Mouse (Mus musculus) forebrain, postnatal 0 days (tissue): ENCODE data around the gene Hist1h4f. TPM values are rescaled to one million over a fixed set of nuclear protein-coding genes. Genes with fewer than 3 reads are reported as not detected.
"Not testable (repeated sequence)": the region's sequence is repeated elsewhere in the genome, so short reads cannot be mapped to it uniquely, and the experiment has no call there.

Source experiments
- ATAC-seq: fragments of 200-750 bp; cut with Nextera tagmentation; 2 replicates; pipeline ENCODE4 v1.8.0; 2017; ENCODE audit warnings: mild to moderate bottlenecking, moderate library complexity
- DNase-seq: peaks from one replicate; pipeline ENCODE4 v3.0.0-alpha.2; 2015
- H3K27ac ChIP-seq: fragments of 300-500 bp; sonication (generic); 2 replicates; pipeline ENCODE4 v1.5.1; 2014; ENCODE audit warnings: low read depth, mild to moderate bottlenecking, antibody characterized with exemption, low read length, moderate library complexity, mixed read lengths
- H3K27me3 ChIP-seq: fragments of 300-500 bp; sonication (generic); 2 replicates; pipeline ENCODE4 v1.6.1; 2014; ENCODE audit warnings: mild to moderate bottlenecking, low read length, mixed read lengths; ENCODE audit not compliant: insufficient read depth
- H3K36me3 ChIP-seq: fragments of 300-500 bp; sonication (generic); 2 replicates; pipeline ENCODE4 v1.6.1; 2014; ENCODE audit warnings: mild to moderate bottlenecking, moderate library complexity; ENCODE audit not compliant: insufficient read depth
- H3K4me1 ChIP-seq: fragments of 300-500 bp; sonication (generic); 2 replicates; pipeline ENCODE4 v1.6.1; 2014; ENCODE audit warnings: antibody characterized with exemption; ENCODE audit not compliant: insufficient read depth
- H3K4me2 ChIP-seq: fragments of 300-500 bp; sonication (generic); 2 replicates; pipeline ENCODE4 v1.6.1; 2014; ENCODE audit warnings: low read depth, mild to moderate bottlenecking, moderate library complexity
- H3K4me3 ChIP-seq: fragments of 300-500 bp; sonication (generic); 2 replicates; pipeline ENCODE4 v1.5.1; 2014; ENCODE audit warnings: low read depth, low read length, mixed read lengths
- H3K9ac ChIP-seq: fragments of 300-500 bp; sonication (generic); 2 replicates; pipeline ENCODE4 v1.6.1; 2014; ENCODE audit warnings: mild to moderate bottlenecking
- H3K9me3 ChIP-seq: fragments of 300-500 bp; sonication (generic); 2 replicates; pipeline ENCODE4 v1.6.1; 2016; ENCODE audit warnings: low read length
- CTCF ChIP-seq: sonication (generic); IDR thresholded peaks from 2 replicates; pipeline ENCODE4 v1.5.1; 2016; ENCODE audit warnings: antibody characterized with exemption, control low read depth, low read depth
- WGBS: fragments of 180-500 bp; shearing (Covaris S2); extraction: QIAGEN DNeasy Blood & Tissue Kit; methylation state at CpG from one replicate; pipeline ENCODE4 v1.1.7; 2014; 5-methylcytosine and 5-hydroxymethylcytosine counted together
- polyA plus RNA-seq: library from polyadenylated mRNA; unstranded; fragments of >200 nt; fragmentation: Nextera tagmentation; extraction: Ambion mirVana; gene quantifications from 2 replicates; pipeline ENCODE4 v1.2.1, GENCODE M21; 2015
- total RNA-seq: library from RNA; depleted of rRNA; stranded (reverse); fragments of >200 nt; gene quantifications from 2 replicates; pipeline ENCODE4 v1.2.3, GENCODE M21; 2014; rRNA removed

Gene Hist1h4f
- total RNA-seq (586 and 753 TPM in 2 replicates), polyA plus RNA-seq (0.70 TPM in 1 of 2 replicates, not detected in the other)

DNA sequence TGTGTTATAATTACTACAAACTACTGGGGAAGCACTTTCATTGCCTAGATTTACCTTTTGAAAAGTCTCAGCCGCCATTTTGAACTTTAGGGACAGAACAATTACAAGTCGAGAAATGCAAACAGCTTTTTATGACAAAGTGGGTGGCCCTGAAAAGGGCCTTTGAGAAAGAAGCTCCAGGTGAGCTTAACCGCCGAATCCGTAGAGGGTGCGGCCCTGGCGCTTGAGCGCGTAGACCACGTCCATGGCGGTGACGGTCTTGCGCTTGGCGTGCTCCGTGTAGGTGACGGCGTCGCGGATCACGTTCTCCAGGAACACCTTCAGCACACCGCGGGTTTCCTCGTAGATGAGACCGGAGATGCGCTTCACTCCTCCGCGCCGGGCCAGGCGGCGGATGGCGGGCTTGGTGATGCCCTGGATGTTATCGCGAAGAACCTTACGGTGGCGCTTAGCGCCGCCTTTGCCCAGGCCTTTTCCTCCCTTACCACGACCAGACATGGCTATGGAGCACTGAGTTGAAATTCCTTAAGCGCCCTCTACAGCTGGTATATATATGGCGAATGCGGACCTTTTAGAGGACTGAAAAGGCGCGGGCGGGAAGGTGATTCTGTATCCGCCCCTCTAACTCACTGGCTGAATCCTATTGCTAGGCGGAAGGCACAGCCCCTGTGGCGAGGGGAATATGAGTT lies at the start of gene Hist1h4f:
Gene Hist1h4f, minus strand, starts transcription at position 503 of the 689 bp plus-strand sequence.
- peak; percentile 72 for TF ChIP-seq CTCF
- Histone ChIP-seq H3K4me2 (peak within 1 kb of the TSS; percentile 57), H3K4me3 (peak within 1 kb of the TSS; percentile 40), H3K9ac (peak within 1 kb of the TSS; percentile 49), H3K27ac (peak within 1 kb of the TSS; percentile 75)
- not testable (repeated sequence) for H3K9me3 ChIP-seq, H3K36me3 ChIP-seq, H3K27me3 ChIP-seq, H3K4me1 ChIP-seq
- DNase-seq = peak; percentile 95
- 3% methylated on average over 47 of the region's 47 CpGs for WGBS
- ATAC-seq = peak; percentile 88

- TF ChIP-seq CTCF = peak; percentile 83
- H3K9me3 ChIP-seq = no peaks in the 10 kb centered on the region
- no peak overlapping the region for H3K9ac ChIP-seq
- no peak overlapping the region for H3K4me2 ChIP-seq
- 8% methylated on average over 9 of the region's 9 CpGs for WGBS
- H3K4me1 ChIP-seq = no peaks in the 10 kb centered on the region
- no peak overlapping the region for H3K27ac ChIP-seq
- ATAC-seq (no peak), DNase-seq (peak; percentile 78)
- H3K4me3 ChIP-seq = no peak overlapping the region
- no peaks in the 10 kb centered on the region for H3K36me3 ChIP-seq
- H3K27me3 ChIP-seq = no peaks in the 10 kb centered on the region
These were observed 46.5 kb upstream of the Hist1h4f start for GRCm38 (mm10) chr13:23597957-23598356.

- Histone ChIP-seq H3K9ac (no peak overlapping the region), H3K27me3 (no peaks in the 10 kb centered on the region), H3K4me1 (no peaks in the 10 kb centered on the region), H3K4me2 (no peak overlapping the region), H3K36me3 (no peaks in the 10 kb centered on the region), H3K4me3 (no peak overlapping the region), H3K9me3 (no peaks in the 10 kb centered on the region), H3K27ac (no peak overlapping the region)
- DNase-seq (no peak), ATAC-seq (no peak)
- TF ChIP-seq CTCF = no peak
- 86% methylated on average over 7 of the region's 7 CpGs for WGBS
These were observed 44.3 kb upstream of the Hist1h4f start for GRCm38 (mm10) chr13:23595622-23596372.

DNA sequence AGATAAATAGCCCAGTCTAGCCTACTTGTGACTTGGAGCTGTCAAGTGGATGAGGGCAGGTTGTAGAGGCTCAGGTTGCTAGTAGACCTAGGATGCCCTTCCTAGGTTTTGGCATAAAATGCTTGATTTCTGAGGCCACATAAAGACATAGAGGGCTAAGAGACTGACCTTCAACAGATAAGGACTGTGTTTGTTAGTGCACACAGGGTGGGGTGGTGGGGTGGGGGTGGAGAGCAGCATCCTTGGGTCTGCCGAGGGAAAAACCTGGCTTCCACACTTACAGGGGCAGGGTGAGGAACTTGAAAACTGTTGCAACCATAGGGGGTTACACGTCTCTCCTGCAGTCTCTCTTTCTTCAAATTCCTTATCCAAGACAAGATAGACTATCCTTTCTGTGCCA lies 43.7 kb upstream of the Hist1h4f start:
- ATAC-seq (no peak), DNase-seq (no peak)
- no peak overlapping the region for H3K9ac ChIP-seq
- WGBS = 91% methylated on average over 2 of the region's 2 CpGs
- H3K4me3 ChIP-seq = no peak overlapping the region
- no peaks in the 10 kb centered on the region for H3K9me3 ChIP-seq
- TF ChIP-seq CTCF = no peak
- H3K4me1 ChIP-seq = no peaks in the 10 kb centered on the region
- no peaks in the 10 kb centered on the region for H3K36me3 ChIP-seq
- no peak overlapping the region for H3K4me2 ChIP-seq
- no peak overlapping the region for H3K27ac ChIP-seq
- no peaks in the 10 kb centered on the region for H3K27me3 ChIP-seq

GRCm38 (mm10) chr13:23593051-23593770 lies 41.8 kb upstream of the Hist1h4f start:
- TF ChIP-seq CTCF = no peak
- Histone ChIP-seq H3K4me1 (no peaks in the 10 kb centered on the region), H3K4me3 (no peak overlapping the region), H3K27me3 (no peaks in the 10 kb centered on the region), H3K4me2 (no peak overlapping the region), H3K9ac (no peak overlapping the region), H3K27ac (no peak overlapping the region), H3K9me3 (no peaks in the 10 kb centered on the region), H3K36me3 (no peaks in the 10 kb centered on the region)
- ATAC-seq (no peak), DNase-seq (no peak)
- WGBS = 84% methylated on average over 5 of the region's 5 CpGs

- no peak overlapping the region for H3K9ac ChIP-seq
- 88% methylated on average over 7 of the region's 7 CpGs for WGBS
- ATAC-seq (no peak), DNase-seq (no peak)
- H3K27me3 ChIP-seq = no peaks in the 10 kb centered on the region
- no peaks in the 10 kb centered on the region for H3K9me3 ChIP-seq
- H3K27ac ChIP-seq = no peak overlapping the region
- TF ChIP-seq CTCF = no peak
- H3K4me2 ChIP-seq = no peak overlapping the region
- H3K4me1 ChIP-seq = no peaks in the 10 kb centered on the region
- no peak overlapping the region for H3K4me3 ChIP-seq
- no peaks in the 10 kb centered on the region for H3K36me3 ChIP-seq
These were observed 41.2 kb upstream of the Hist1h4f start for GRCm38 (mm10) chr13:23592614-23593013.

- H3K27ac ChIP-seq, H3K4me3 ChIP-seq, ATAC-seq, H3K36me3 ChIP-seq, H3K9ac ChIP-seq, H3K27me3 ChIP-seq, H3K9me3 ChIP-seq, DNase-seq, H3K4me2 ChIP-seq, H3K4me1 ChIP-seq: not testable (repeated sequence)
- WGBS = 92% methylated on average over 7 of the region's 7 CpGs
These were observed 40.4 kb upstream of the Hist1h4f start for GRCm38 (mm10) chr13:23591886-23592285.
